Mouse (Mus musculus): ENCODE measurements around the gene Gm10912. TPM values are rescaled to one million over a fixed set of nuclear protein-coding genes. Genes with fewer than 3 reads are reported as not detected.
"Not testable (repeated sequence)": the region's sequence is repeated elsewhere in the genome, so short reads cannot be mapped to it uniquely, and the experiment has no call there.

Gene Gm10912
- polyA plus RNA-seq, 1 experiment: 0.07 TPM

GRCm38 (mm10) chr2:104062665-104063064 is 3.0 kb upstream of the Gm10912 start:
- no peak overlapping the region for H3K4me3 ChIP-seq (replicated peaks)
- no peaks in the 10 kb centered on the region for H3K27me3 ChIP-seq (replicated peaks)
- peaks cover 8% of the 10 kb centered on the region for H3K4me1 ChIP-seq
- H3K36me3 ChIP-seq (replicated peaks; ENCODE audit: low read length): peaks cover 58% of the 10 kb centered on the region
- TF ChIP-seq FLI1 (IDR thresholded peaks at IDR 0.05; ENCODE audit: low read length) (no peak), GATA1 (IDR thresholded peaks at IDR 0.05; ENCODE audit: borderline replicate concordance, low read length) (no peak)
- no peaks in the 10 kb centered on the region; the same call in 1 of the 2 replicates for H3K9me3 ChIP-seq

DNA sequence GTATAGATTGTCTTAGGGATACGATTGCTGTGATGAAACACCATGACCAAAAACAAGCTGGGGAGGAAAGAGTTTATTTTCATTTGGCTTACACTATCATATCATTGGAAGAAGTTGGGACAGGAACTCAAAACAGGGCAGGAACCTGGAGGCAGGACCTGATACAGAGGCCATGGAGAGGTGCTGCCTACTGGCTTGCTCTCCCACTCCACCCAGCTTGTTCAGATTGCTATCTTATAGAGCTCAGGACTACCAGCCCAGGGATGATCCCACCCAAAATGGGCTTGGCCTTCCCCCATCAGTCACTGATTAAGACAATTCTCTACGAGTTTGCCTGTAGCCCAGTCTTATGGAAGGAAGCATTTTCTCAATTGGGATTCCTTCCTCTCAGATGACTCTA is 1.5 kb upstream of the Gm10912 start:
- Histone ChIP-seq H3K9me3 (no peaks in the 10 kb centered on the region; the same call in 1 of the 2 replicates), H3K36me3 (replicated peaks; ENCODE audit: low read length) (peaks cover 46% of the 10 kb centered on the region), H3K4me3 (replicated peaks) (no peak overlapping the region), H3K4me1 (peaks cover 8% of the 10 kb centered on the region), H3K27me3 (replicated peaks) (no peaks in the 10 kb centered on the region)
- TF ChIP-seq FLI1 (IDR thresholded peaks at IDR 0.05; ENCODE audit: low read length): no peak
- TF ChIP-seq GATA1 (IDR thresholded peaks at IDR 0.05; ENCODE audit: borderline replicate concordance, low read length): no peak

DNA sequence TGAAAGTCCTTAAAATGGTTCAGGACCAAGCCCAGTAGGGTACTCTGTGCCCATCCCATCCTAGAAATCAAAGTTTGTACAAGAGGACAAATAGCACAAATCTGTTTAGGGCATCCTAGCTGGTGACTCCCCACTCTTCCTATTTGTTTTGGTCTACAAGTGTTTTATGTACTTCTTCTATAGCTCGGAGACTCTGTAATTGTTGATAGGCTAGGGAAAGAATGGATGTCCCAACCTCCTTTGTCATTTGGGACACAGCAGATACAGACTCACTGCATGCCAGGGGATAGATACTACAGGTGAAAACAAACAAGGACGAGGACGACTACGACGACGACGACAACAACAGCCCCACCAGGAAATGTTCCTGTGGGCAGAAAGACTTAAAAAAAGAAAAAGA is 2.8 kb downstream of the Gm10912 start, which contains the start of gene Gm10799:
Gene Gm10799 (minus strand): TSS at position 101 of the 400 bp plus-strand sequence.
- H3K27me3 ChIP-seq (replicated peaks); H3K4me3 ChIP-seq (replicated peaks); H3K9me3 ChIP-seq; H3K36me3 ChIP-seq (replicated peaks; ENCODE audit: low read length): not testable (repeated sequence)
- H3K4me1 ChIP-seq: peaks cover 19% of the 10 kb centered on the region

- H3K9me3 ChIP-seq: no peaks in the 10 kb centered on the region
- H3K27me3 ChIP-seq (replicated peaks): no peaks in the 10 kb centered on the region
- peaks cover 19% of the 10 kb centered on the region for H3K4me1 ChIP-seq
- H3K36me3 ChIP-seq (replicated peaks; ENCODE audit: low read length): no peaks in the 10 kb centered on the region
- TF ChIP-seq FLI1 (IDR thresholded peaks at IDR 0.05; ENCODE audit: low read length) (no peak), GATA1 (IDR thresholded peaks at IDR 0.05; ENCODE audit: borderline replicate concordance, low read length) (no peak)
- H3K4me3 ChIP-seq (replicated peaks): peak within 1 kb of the TSS; percentile 89
Observed at GRCm38 (mm10) chr2:104069704-104070185, 4.1 kb downstream of the Gm10912 start, which contains the start of gene Cd59b. TSS of gene Cd59b (plus strand) at chr2:104069849.

DNA sequence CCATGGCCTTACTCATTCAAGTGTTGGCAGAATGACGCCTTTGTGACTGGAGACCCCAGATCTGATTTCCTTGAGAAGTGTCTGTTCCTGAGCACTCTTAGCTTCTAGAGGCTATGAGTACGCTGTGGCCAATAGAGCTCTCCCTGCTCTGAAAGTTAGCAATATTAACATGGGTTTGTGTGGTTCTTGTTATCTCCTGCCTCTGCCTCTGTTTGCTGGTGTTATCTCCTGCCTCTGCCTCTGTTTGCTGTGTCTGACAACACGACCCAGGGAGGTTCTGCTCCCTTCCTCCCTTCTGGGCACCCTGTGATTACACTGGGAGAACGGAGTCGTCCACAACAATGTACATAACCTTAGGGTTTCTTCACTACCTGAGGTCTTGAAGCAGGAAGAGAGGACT is 12.7 kb downstream of the Gm10912 start:
- 0 out of 3 replicates have a peak, but pooled peaks have one; percentile 10 for TF ChIP-seq GATA1 (IDR thresholded peaks at IDR 0.05; ENCODE audit: borderline replicate concordance, low read length)
- H3K36me3 ChIP-seq (replicated peaks; ENCODE audit: low read length); H3K9me3 ChIP-seq; H3K4me3 ChIP-seq (replicated peaks); H3K27me3 ChIP-seq (replicated peaks): not testable (repeated sequence)
- peaks cover 26% of the 10 kb centered on the region for H3K4me1 ChIP-seq

- not testable (repeated sequence) for H3K9me3 ChIP-seq; H3K4me3 ChIP-seq (replicated peaks); H3K36me3 ChIP-seq (replicated peaks; ENCODE audit: low read length); H3K27me3 ChIP-seq (replicated peaks)
- peaks cover 40% of the 10 kb centered on the region for H3K4me1 ChIP-seq
Observed at GRCm38 (mm10) chr2:104081436-104082050, 15.9 kb downstream of the Gm10912 start.

- Histone ChIP-seq H3K27me3 (replicated peaks) (no peaks in the 10 kb centered on the region), H3K9me3 (no peaks in the 10 kb centered on the region), H3K4me3 (replicated peaks) (no peak overlapping the region), H3K4me1 (peaks cover 41% of the 10 kb centered on the region), H3K36me3 (replicated peaks; ENCODE audit: low read length) (no peaks in the 10 kb centered on the region)
- TF ChIP-seq FLI1 (IDR thresholded peaks at IDR 0.05; ENCODE audit: low read length): no peak
- no peak for TF ChIP-seq GATA1 (IDR thresholded peaks at IDR 0.05; ENCODE audit: borderline replicate concordance, low read length)
Observed at GRCm38 (mm10) chr2:104082474-104082873, 16.8 kb downstream of the Gm10912 start.

- not testable (repeated sequence) for H3K27me3 ChIP-seq (replicated peaks); H3K36me3 ChIP-seq (replicated peaks; ENCODE audit: low read length); H3K9me3 ChIP-seq; H3K4me3 ChIP-seq (replicated peaks)
- H3K4me1 ChIP-seq: peaks cover 34% of the 10 kb centered on the region
Observed at GRCm38 (mm10) chr2:104084027-104084426, 18.4 kb downstream of the Gm10912 start.

DNA sequence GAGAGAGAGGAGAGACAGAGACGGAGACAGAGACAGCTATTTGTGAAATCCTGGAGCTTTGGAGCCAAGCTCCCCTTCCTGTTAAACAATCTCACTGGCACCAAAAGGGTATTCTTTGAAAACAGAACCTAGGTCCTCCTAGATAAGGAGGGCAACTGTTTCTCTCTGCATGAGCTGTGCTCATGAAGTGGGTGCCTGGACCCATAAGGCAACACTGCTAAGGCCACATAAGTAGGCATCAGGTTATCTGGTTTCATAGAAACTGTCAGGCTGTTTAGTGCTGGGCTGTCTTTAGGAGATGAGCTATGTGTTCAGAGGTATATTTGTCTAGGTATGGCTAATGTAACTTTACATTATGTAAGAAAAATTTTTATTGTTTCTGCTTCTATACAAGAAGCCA is 21.9 kb downstream of the Gm10912 start:
- peaks cover 23% of the 10 kb centered on the region for H3K4me1 ChIP-seq
- H3K36me3 ChIP-seq (replicated peaks; ENCODE audit: low read length); H3K27me3 ChIP-seq (replicated peaks); H3K9me3 ChIP-seq; H3K4me3 ChIP-seq (replicated peaks): not testable (repeated sequence)

DNA sequence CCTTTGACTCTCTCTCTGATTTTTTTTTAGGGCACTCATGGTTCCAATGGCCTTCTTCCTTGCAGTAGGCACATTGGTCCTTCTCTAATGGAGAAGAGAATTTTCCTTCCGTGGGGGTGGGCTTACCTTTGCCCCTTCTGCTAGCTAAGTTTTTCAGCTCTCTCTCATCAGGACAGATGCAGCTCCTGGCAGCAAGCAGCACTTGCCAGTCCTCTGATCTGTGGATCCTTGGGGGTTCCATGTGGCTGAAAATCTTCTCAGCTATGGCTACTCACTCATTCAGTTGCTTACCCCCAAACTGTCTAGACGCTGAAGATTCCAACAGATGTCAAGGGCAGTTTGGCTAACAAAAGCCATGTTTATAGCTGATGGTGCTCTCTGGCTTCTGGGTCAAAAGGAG is 27.7 kb downstream of the Gm10912 start:
- Histone ChIP-seq H3K9me3 (no peaks in the 10 kb centered on the region), H3K36me3 (replicated peaks; ENCODE audit: low read length) (no peaks in the 10 kb centered on the region), H3K27me3 (replicated peaks) (peaks cover 5% of the 10 kb centered on the region), H3K4me3 (replicated peaks) (no peak overlapping the region), H3K4me1 (peaks cover 17% of the 10 kb centered on the region)
- no peak for TF ChIP-seq FLI1 (IDR thresholded peaks at IDR 0.05; ENCODE audit: low read length)
- no peak for TF ChIP-seq GATA1 (IDR thresholded peaks at IDR 0.05; ENCODE audit: borderline replicate concordance, low read length)

GRCm38 (mm10) chr2:104095741-104096213 is 30.2 kb downstream of the Gm10912 start, which contains the start of gene Cd59a:
TSS of gene Cd59a (plus strand) at chr2:104095801.
- Histone ChIP-seq H3K4me3 (replicated peaks) (peak within 1 kb of the TSS; percentile 90), H3K9me3 (no peaks in the 10 kb centered on the region), H3K27me3 (replicated peaks) (peaks cover 5% of the 10 kb centered on the region), H3K36me3 (replicated peaks; ENCODE audit: low read length) (no peaks in the 10 kb centered on the region), H3K4me1 (peaks cover 39% of the 10 kb centered on the region)
- TF ChIP-seq GATA1 (IDR thresholded peaks at IDR 0.05; ENCODE audit: borderline replicate concordance, low read length) (no peak), FLI1 (IDR thresholded peaks at IDR 0.05; ENCODE audit: low read length) (no peak)
